Mouse (Mus musculus) ovary, adult 2 months (tissue): Measurements from ENCODE around the gene Zfp942. TPM values are rescaled to one million over a fixed set of nuclear protein-coding genes. Genes with fewer than 3 reads are reported as not detected.

Source experiments
- polyA plus RNA-seq: library from polyadenylated mRNA; depleted of rRNA; stranded (reverse); fragments of >200 nt; gene quantifications from 2 replicates; pipeline ENCODE4 v1.2.3, GENCODE M21; 2012; rRNA removed

Zfp942 gene
- 1.4 and 2.0 TPM in 2 replicates for polyA plus RNA-seq

GRCm38 (mm10) chr17:21962107-21962907 lies at the start of gene Zfp942, which contains the start of gene Zfp943:
Gene Zfp942, minus strand, starts transcription at chr17:21962464.
Gene Zfp943, plus strand, starts transcription at chr17:21962552.

GRCm38 (mm10) chr17:21909456-21910052 lies 52.7 kb downstream of the Zfp942 start, which contains the start of gene Zfp995:
Gene Zfp995, minus strand, starts transcription at chr17:21909926.

Other genes with a start within 250 kb of the Zfp942 start
- 2.0 and 2.6 TPM in 2 replicates for gene Zfp229, start 231.7 kb downstream of the Zfp942 start, polyA plus RNA-seq
- not detected in 2 replicates for gene Zfp820, start 116.7 kb downstream of the Zfp942 start, polyA plus RNA-seq
- gene Zfp995, start 52.5 kb downstream of the Zfp942 start, polyA plus RNA-seq, result 0.38 TPM in 2 replicates
- gene Zfp943, start 88 bp upstream of the Zfp942 start, polyA plus RNA-seq, result 2.6 and 2.8 TPM in 2 replicates
- gene Zfp947, start 203.7 kb upstream of the Zfp942 start, polyA plus RNA-seq, result 0.05 and 0.08 TPM in 2 replicates